Mouse (Mus musculus) stomach, embryonic 16.5 days (tissue): Measurements from ENCODE around the gene Suv39h1. TPM values are rescaled to one million over a fixed set of nuclear protein-coding genes. Genes with fewer than 3 reads are reported as not detected.
A peak's percentile ranks its signal among the peaks of the same experiment; 100 is the strongest.

Experiments
- ATAC-seq: fragments of 200-750 bp; cut with Nextera tagmentation; 2 replicates; pipeline ENCODE4 v1.8.0; 2017; ENCODE audit warnings: moderate number of reproducible peaks, moderate TSS enrichment; ENCODE audit not compliant: insufficient read depth, low FRiP score
- H3K27ac ChIP-seq: fragments of 300-500 bp; sonication (generic); 2 replicates; pipeline ENCODE4 v1.5.1; 2014; ENCODE audit warnings: low read length
- H3K27me3 ChIP-seq: fragments of 300-500 bp; sonication (generic); 2 replicates; pipeline ENCODE4 v1.6.1; 2014; ENCODE audit warnings: low read length, control low read depth, mixed read lengths; ENCODE audit not compliant: control insufficient read depth, insufficient read depth
- H3K36me3 ChIP-seq: fragments of 300-500 bp; sonication (generic); 2 replicates; pipeline ENCODE4 v1.6.1; 2014; ENCODE audit warnings: low read length; ENCODE audit not compliant: control insufficient read depth, insufficient read depth
- H3K4me1 ChIP-seq: fragments of 300-500 bp; sonication (generic); 2 replicates; pipeline ENCODE4 v1.6.1; 2014; ENCODE audit warnings: low read length, control low read depth, mixed read lengths; ENCODE audit not compliant: control insufficient read depth, insufficient read depth
- H3K4me2 ChIP-seq: fragments of 300-500 bp; sonication (generic); 2 replicates; pipeline ENCODE4 v1.6.1; 2014; ENCODE audit warnings: low read depth, low read length, mixed read lengths
- H3K4me3 ChIP-seq: fragments of 300-500 bp; sonication (generic); replicated peaks from 2 replicates; pipeline ENCODE4 v1.5.1; 2014; ENCODE audit warnings: mild to moderate bottlenecking, low read length
- H3K9ac ChIP-seq: fragments of 300-500 bp; sonication (generic); 2 replicates; pipeline ENCODE4 v1.6.1; 2014; ENCODE audit warnings: low read length
- H3K9me3 ChIP-seq: fragments of 300-500 bp; sonication (generic); replicated peaks from 2 replicates; pipeline ENCODE4 v1.6.1; 2016; ENCODE audit warnings: low read length, control low read depth; ENCODE audit not compliant: control insufficient read depth
- WGBS: fragments of 180-500 bp; shearing (Covaris S2); extraction: QIAGEN DNeasy Blood & Tissue Kit; methylation state at CpG from one replicate; pipeline ENCODE4 v1.1.7; 2014; 5-methylcytosine and 5-hydroxymethylcytosine counted together
- polyA plus RNA-seq: library from polyadenylated mRNA; unstranded; fragments of >200 nt; fragmentation: Nextera tagmentation; extraction: Ambion mirVana; gene quantifications from 2 replicates; pipeline ENCODE4 v1.2.1, GENCODE M21; 2015

The Suv39h1 gene
- 42.1 and 42.4 TPM in 2 replicates for polyA plus RNA-seq

DNA sequence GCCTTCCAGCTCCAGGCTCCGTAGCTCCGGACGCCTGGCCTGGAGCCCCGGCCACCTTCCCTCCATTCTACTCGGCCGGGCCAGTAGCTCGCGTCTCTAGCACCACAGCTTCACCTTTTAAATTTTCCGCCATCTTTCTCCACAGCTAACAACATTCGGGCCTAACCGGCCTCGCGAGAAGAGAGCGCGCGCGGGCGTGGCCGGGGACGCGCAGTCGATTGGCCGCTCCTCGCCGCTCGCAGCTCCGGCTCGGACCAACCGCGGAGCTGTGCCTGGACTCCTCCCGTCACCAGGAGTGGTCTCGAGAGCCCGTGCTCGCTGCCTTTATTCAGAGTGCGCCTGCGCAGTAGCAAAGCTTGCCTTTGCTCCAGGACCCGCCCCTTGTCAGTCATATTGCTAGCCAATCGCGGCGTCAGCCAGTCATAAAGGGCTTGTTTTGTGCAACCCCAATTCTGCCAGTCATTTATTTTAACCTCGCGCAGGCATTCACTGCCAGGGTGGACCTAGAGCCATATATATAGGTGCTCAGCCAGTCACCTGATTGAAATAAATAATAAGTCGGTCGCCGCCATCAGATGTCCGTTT, at the start of gene Suv39h1:
Gene Suv39h1 (minus strand): TSS at position 331 of the 585 bp plus-strand sequence.
- 9% methylated on average over 44 of the region's 46 CpGs for WGBS
- Histone ChIP-seq H3K9me3 (no peaks in the 10 kb centered on the region), H3K4me1 (no peaks in the 10 kb centered on the region), H3K27ac (peak within 1 kb of the TSS; percentile 89), H3K4me2 (peak within 1 kb of the TSS; percentile 56), H3K27me3 (no peaks in the 10 kb centered on the region), H3K36me3 (no peaks in the 10 kb centered on the region), H3K4me3 (peak within 1 kb of the TSS; percentile 63), H3K9ac (peak within 1 kb of the TSS; percentile 76)
- ATAC-seq, result peak; percentile 99

DNA sequence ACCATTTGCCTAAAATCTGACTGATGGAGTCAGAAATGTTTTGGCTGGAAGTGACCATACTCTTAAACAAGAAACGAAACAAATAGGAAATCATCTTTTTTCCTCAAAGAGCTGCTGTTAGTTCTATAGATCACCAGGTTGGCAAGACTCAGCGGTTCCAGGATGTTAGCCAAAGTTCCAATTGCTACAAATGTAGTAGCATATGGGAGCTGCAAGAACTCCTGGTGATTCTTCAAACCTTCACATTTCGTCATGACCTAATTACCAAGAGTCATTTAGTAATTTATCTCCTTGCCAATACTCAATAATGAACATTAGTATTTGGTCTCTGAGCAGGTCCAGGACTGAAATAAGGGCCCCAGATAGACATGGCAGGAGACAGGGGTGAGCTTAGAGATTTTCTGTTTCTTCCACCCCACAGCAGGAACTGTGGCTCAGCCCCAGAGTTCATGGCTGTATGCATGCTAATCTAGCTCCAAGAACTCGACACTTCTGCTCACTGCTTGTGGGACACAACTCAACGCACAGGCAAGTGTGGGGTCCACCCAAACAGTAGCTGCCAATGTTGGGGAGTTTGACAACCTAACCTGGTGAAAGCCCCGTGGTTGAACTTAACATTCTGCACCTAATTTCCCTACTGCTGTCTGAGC, 49.4 kb upstream of the Suv39h1 start:
- Histone ChIP-seq H3K9me3 (no peaks in the 10 kb centered on the region), H3K36me3 (no peaks in the 10 kb centered on the region), H3K27me3 (no peaks in the 10 kb centered on the region), H3K4me2 (no peak overlapping the region), H3K4me3 (no peak overlapping the region), H3K4me1 (no peaks in the 10 kb centered on the region), H3K27ac (no peak overlapping the region), H3K9ac (no peak overlapping the region)
- WGBS, result 79% methylated on average over 6 of the region's 6 CpGs
- ATAC-seq, result no peak

DNA sequence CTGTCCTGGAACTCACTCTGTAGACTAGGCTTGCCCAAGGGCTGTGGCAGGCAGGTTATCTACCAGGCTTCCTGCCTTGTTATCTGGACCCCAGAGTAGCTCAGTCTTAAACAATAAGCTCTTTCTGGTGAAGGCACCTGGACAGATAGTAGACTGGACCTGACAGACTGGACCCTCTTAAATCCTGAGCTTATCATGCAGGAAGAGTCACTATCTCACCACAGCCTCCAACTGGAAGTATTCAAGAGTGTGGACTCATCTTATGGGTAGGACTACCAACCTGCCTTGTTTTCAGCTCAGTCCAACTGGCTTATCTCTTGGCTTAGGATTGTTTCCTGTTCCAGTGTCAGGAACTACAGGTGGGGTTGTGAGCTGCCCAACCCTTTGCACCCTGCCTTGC, 42.7 kb upstream of the Suv39h1 start:
- H3K4me3 ChIP-seq, result no peak overlapping the region
- H3K27ac ChIP-seq, result no peak overlapping the region
- no peaks in the 10 kb centered on the region for H3K4me1 ChIP-seq
- no peaks in the 10 kb centered on the region for H3K36me3 ChIP-seq
- H3K4me2 ChIP-seq, result no peak overlapping the region
- H3K27me3 ChIP-seq, result no peaks in the 10 kb centered on the region
- no peaks in the 10 kb centered on the region for H3K9me3 ChIP-seq
- no peak overlapping the region for H3K9ac ChIP-seq
- ATAC-seq, result no peak

DNA sequence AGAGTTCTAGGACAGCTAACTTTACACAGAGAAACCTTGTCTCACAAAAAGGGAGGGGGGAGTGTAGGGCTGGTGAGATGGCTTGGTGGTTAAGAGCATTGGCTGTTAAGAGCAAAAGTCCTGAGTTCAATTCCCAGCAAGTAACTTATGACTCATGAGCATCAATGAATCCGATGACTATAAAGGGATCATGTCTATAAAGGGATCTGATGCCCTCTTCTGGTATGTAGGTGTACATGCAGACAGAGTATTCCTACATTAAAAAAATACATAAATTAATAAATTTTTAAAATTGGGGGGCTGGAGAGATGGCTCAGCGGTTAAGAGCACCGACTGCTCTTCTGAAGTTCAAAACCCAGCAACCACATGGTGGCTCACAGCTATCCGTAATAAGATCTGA, 40.7 kb upstream of the Suv39h1 start:
- Histone ChIP-seq H3K4me3 (no peak overlapping the region), H3K9me3 (no peaks in the 10 kb centered on the region), H3K27ac (no peak overlapping the region), H3K36me3 (no peaks in the 10 kb centered on the region), H3K4me1 (no peaks in the 10 kb centered on the region), H3K9ac (no peak overlapping the region), H3K27me3 (no peaks in the 10 kb centered on the region), H3K4me2 (no peak overlapping the region)
- WGBS, result 74% methylated on average over 4 of the region's 4 CpGs
- no peak for ATAC-seq

DNA sequence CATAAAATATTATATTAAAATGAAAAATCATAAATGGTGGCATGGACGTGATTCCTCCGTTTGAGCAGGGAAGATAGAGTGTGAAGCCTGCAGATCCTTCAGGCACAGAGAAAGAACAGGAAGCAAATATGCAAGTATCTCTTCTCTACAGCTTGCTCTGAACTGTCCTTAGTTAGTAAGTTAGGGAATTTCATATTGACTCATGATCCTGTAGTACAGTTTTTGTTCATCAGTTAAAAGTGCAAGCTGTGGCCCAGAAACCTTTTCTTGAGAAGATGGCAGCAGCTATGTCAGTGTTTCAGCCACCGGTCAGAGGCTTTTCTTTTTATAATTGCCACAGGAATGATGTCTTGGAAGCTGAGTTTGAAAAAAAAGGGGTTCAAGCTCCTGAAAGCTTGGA, 30.5 kb upstream of the Suv39h1 start:
- H3K4me1 ChIP-seq, result no peaks in the 10 kb centered on the region
- no peak overlapping the region for H3K9ac ChIP-seq
- H3K4me3 ChIP-seq, result no peak overlapping the region
- ATAC-seq, result no peak
- WGBS, result 82% methylated on average over 3 of the region's 3 CpGs
- no peak overlapping the region for H3K27ac ChIP-seq
- no peak overlapping the region for H3K4me2 ChIP-seq
- no peaks in the 10 kb centered on the region for H3K36me3 ChIP-seq
- H3K27me3 ChIP-seq, result no peaks in the 10 kb centered on the region
- no peaks in the 10 kb centered on the region for H3K9me3 ChIP-seq

DNA sequence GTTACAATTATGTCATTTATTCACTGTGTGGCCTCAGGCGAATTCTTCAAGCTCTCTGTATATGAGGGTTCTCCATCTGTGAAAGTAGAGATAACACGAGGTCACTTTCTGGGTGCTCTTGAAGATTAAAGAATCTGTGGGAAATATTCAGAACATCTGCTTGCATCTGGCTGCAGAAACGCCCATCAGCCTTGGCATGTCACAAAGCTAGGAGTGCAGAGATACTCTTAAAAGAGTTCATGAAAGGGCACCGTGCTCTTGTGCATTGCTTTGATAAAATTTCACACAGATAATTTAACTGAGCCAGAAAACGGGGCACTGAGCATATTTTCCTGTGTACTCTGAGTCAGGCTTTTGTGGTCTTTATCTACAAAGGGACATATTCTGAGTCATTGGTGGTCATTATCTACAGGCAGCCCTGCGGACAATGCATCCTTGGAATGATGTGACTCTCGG, 27.7 kb upstream of the Suv39h1 start:
- Histone ChIP-seq H3K27ac (no peak overlapping the region), H3K36me3 (no peaks in the 10 kb centered on the region), H3K27me3 (no peaks in the 10 kb centered on the region), H3K9me3 (no peaks in the 10 kb centered on the region), H3K4me1 (no peaks in the 10 kb centered on the region), H3K9ac (no peak overlapping the region), H3K4me2 (no peak overlapping the region), H3K4me3 (no peak overlapping the region)
- no peak for ATAC-seq
- 54% methylated on average over 7 of the region's 7 CpGs for WGBS

DNA sequence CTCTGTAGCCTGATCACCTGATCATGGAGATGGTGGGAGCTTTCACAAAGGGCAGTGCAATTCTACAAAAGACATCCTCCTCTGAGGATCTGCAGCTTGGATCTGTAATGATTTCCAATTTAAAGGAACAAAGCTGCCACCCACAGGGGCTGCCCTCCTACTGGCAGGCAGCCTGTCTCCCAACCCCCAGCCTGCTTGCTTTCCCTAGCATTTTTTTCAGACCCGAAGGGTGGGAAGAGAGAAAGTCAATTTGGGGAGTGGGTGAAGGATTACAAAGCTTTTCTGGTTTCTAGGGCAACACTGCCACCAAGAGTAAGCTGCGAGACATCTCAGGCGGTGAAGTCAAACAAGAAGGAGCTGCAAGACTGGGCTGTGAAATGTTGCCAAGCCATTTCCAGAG, 26.5 kb upstream of the Suv39h1 start:
- H3K9me3 ChIP-seq, result no peaks in the 10 kb centered on the region
- H3K27me3 ChIP-seq, result no peaks in the 10 kb centered on the region
- H3K9ac ChIP-seq, result no peak overlapping the region
- no peak overlapping the region for H3K4me2 ChIP-seq
- no peaks in the 10 kb centered on the region for H3K4me1 ChIP-seq
- no peaks in the 10 kb centered on the region for H3K36me3 ChIP-seq
- no peak overlapping the region for H3K4me3 ChIP-seq
- no peak for ATAC-seq
- no peak overlapping the region for H3K27ac ChIP-seq
- WGBS, result 25% methylated on average over 3 of the region's 3 CpGs

DNA sequence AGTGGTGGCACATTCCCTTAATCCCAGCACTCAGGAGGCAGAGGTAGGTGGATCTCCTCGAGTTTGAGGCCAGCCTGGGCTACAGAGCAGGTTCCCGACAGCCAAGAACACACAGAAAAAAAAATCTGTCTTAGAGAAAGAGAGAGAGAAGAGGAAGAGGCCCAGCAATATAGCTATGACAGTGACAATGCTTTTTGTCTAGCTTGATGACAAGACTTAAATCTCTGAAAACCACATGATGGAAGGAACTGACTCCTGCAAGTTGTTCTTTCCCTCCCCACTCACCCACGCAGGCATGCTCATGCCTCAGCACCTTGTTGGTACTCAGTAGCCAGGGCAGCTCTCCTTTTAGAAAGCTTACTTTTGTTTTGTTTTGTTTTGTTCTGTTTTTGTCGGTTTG, 24.9 kb upstream of the Suv39h1 start:
- Histone ChIP-seq H3K4me3 (no peak overlapping the region), H3K4me1 (no peaks in the 10 kb centered on the region), H3K36me3 (no peaks in the 10 kb centered on the region), H3K27ac (no peak overlapping the region), H3K9me3 (no peaks in the 10 kb centered on the region), H3K4me2 (no peak overlapping the region), H3K27me3 (no peaks in the 10 kb centered on the region), H3K9ac (no peak overlapping the region)
- ATAC-seq, result no peak
- 58% methylated on average over 4 of the region's 4 CpGs for WGBS

DNA sequence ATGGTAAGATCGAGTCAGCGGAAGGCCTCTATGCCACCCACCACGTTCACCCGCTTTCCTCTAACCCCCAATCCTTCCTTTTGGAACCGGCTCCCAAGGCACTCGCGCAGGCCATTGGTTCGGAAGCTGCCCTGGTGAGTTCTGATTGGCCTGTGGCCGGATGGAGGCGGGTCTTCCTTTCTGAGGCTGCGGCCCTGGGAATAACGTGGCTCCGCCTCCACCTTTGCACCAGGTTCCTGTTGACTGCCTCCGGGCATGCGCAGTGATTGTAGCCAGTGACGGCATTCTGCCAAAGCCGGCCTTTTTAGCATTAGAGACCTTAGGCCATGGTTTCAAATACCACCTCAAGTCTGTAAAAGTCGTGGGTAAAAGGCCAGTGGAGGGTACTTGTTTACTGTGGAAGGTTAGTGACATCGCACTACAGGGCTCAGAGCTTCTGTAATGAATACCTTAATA, 22.3 kb upstream of the Suv39h1 start:
- Histone ChIP-seq H3K27me3 (no peaks in the 10 kb centered on the region), H3K4me2 (peak overlapping the region; percentile 46), H3K9ac (peak overlapping the region; percentile 60), H3K36me3 (no peaks in the 10 kb centered on the region), H3K4me1 (no peaks in the 10 kb centered on the region), H3K27ac (0 out of 2 replicates have a peak overlapping the region, but pooled peaks have one; percentile 42), H3K9me3 (no peaks in the 10 kb centered on the region), H3K4me3 (peak overlapping the region; percentile 39)
- WGBS, result 16% methylated on average over 19 of the region's 19 CpGs
- peak; percentile 97 for ATAC-seq
